Mouse (Mus musculus) myocyte (in vitro differentiated cells): ENCODE measurements around the gene Krtap3-3.

Experiments used
- CEBPB ChIP-seq: IDR thresholded peaks from 2 replicates; pipeline ENCODE4 v1.6.1; 2011; ENCODE audit warnings: mild to moderate bottlenecking, moderate library complexity; ENCODE audit not compliant: poor library complexity, insufficient read depth, severe bottlenecking
- E2F4 ChIP-seq: IDR thresholded peaks from one replicate; pipeline ENCODE4 v1.6.1; 2011; ENCODE audit warnings: mild to moderate bottlenecking, control low read depth, moderate library complexity; ENCODE audit not compliant: insufficient read depth
- MYOD1 ChIP-seq, 3 experiments: IDR thresholded peaks; one replicate each; pipeline ENCODE4 v1.6.1; 2011; ENCODE audit warnings: control low read depth in 2 of 3, low read depth in 2 of 3, mild to moderate bottlenecking in 2 of 3, moderate library complexity in 1 of 3; ENCODE audit not compliant: insufficient read length in 2 of 3, control insufficient read depth in 1 of 3
- MYOG ChIP-seq, 3 experiments: IDR thresholded peaks; one replicate each; pipeline ENCODE4 v1.6.1; 2011; ENCODE audit warnings: control low read depth in 2 of 3, low read depth in 2 of 3, mild to moderate bottlenecking in 2 of 3; ENCODE audit not compliant: insufficient read length in 2 of 3, control insufficient read depth in 1 of 3, insufficient read depth in 1 of 3
- POLR2A ChIP-seq: IDR thresholded peaks from one replicate; pipeline ENCODE4 v1.6.1; 2011; ENCODE audit warnings: low read depth, mild to moderate bottlenecking, control low read depth, moderate library complexity; ENCODE audit not compliant: insufficient read length
- USF1 ChIP-seq: IDR thresholded peaks from one replicate; pipeline ENCODE4 v1.6.1; 2011; ENCODE audit warnings: low read depth, mild to moderate bottlenecking, control low read depth, moderate library complexity

GRCm38 (mm10) chr11:99557976-99558745, 7.5 kb upstream of the Krtap3-3 start:
- TF ChIP-seq E2F4 (no peak), POLR2A (no peak), USF1 (no peak), CEBPB (no peak), MYOD1 (IDR thresholded peaks at IDR 0.05; ENCODE audit: control insufficient read depth in 1 of 3, insufficient read length in 2 of 3, low read depth in 2 of 3) (no peak), MYOG (IDR thresholded peaks at IDR 0.05; ENCODE audit: control insufficient read depth in 1 of 3, insufficient read depth in 1 of 3, insufficient read length in 2 of 3, low read depth in 2 of 3) (no peak)
